Mouse (Mus musculus) hindbrain, embryonic 13.5 days (tissue): ENCODE results near the gene Hpcal1. TPM values are rescaled to one million over a fixed set of nuclear protein-coding genes. Genes with fewer than 3 reads are reported as not detected.

Source experiments
- ATAC-seq: fragments of 200-750 bp; cut with Nextera tagmentation; 2 replicates; pipeline ENCODE4 v1.8.0; 2017; ENCODE audit warnings: moderate TSS enrichment; ENCODE audit not compliant: low FRiP score
- H3K27ac ChIP-seq: fragments of 300-500 bp; sonication (generic); 2 replicates; pipeline ENCODE4 v1.5.1; 2015; ENCODE audit warnings: inconsistent platforms, mild to moderate bottlenecking, moderate library complexity
- H3K27me3 ChIP-seq: fragments of 300-500 bp; sonication (generic); 2 replicates; pipeline ENCODE4 v1.6.1; 2015; ENCODE audit warnings: mild to moderate bottlenecking, inconsistent platforms
- H3K36me3 ChIP-seq: fragments of 300-500 bp; sonication (generic); 2 replicates; pipeline ENCODE4 v1.6.1; 2015; ENCODE audit warnings: mild to moderate bottlenecking, inconsistent platforms
- H3K4me1 ChIP-seq: fragments of 300-500 bp; sonication (generic); replicated peaks from 2 replicates; pipeline ENCODE4 v1.6.1; 2015; ENCODE audit warnings: inconsistent platforms
- H3K4me2 ChIP-seq: fragments of 300-500 bp; sonication (generic); 2 replicates; pipeline ENCODE4 v1.6.1; 2015; ENCODE audit warnings: inconsistent platforms, mild to moderate bottlenecking, moderate library complexity
- H3K4me3 ChIP-seq: fragments of 300-500 bp; sonication (generic); 2 replicates; pipeline ENCODE4 v1.5.1; 2015; ENCODE audit warnings: mild to moderate bottlenecking, inconsistent platforms
- H3K9ac ChIP-seq: fragments of 300-500 bp; sonication (generic); 2 replicates; pipeline ENCODE4 v1.6.1; 2015; ENCODE audit warnings: mild to moderate bottlenecking, inconsistent platforms
- H3K9me3 ChIP-seq: fragments of 300-500 bp; sonication (generic); 2 replicates; pipeline ENCODE4 v1.6.1; 2016; ENCODE audit warnings: inconsistent platforms
- WGBS: fragments of 180-500 bp; shearing (Covaris S2); methylation state at CpG from one replicate; pipeline ENCODE4 v1.1.7; 2015; 5-methylcytosine and 5-hydroxymethylcytosine counted together
- polyA plus RNA-seq: library from polyadenylated mRNA; unstranded; fragments of >200 nt; fragmentation: Nextera tagmentation; extraction: Ambion mirVana; gene quantifications from 2 replicates; pipeline ENCODE4 v1.2.1, GENCODE M21; 2015

The Hpcal1 gene
- polyA plus RNA-seq, 1 experiment from 2014 or later = 79.9 TPM

DNA sequence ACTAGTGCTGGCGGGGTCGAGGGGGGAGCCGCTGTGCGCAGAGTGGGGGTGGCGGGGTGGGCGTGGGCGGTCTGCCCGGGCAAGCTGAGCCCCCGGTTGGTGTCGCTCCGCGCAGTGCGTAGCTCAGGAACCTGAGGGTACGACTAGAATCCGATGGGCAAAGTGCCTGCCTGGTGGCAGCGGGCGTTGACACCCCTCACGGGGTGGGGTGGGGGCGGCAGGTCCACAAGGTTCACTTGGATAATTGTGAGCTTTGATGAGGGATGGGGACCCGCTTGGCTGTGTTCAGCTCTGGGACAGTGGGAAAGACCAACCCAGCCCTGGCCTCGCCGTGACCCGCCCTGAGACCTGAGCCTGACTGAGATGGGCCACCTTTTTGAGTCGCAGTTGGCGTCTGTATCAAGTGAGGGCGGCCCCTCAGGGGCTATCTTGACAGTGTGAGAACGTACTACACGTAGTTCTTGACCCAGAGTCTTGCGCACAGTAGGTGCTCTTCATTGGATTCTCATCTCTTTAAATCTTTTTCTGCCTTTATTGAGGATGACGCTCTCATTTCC, 742 bp downstream of the Hpcal1 start:
- WGBS = under 1% methylated on average over 30 of the region's 30 CpGs
- Histone ChIP-seq H3K27ac (peak overlapping the region; percentile 20), H3K9ac (peak overlapping the region; percentile 79), H3K27me3 (0 out of 2 replicates have a peak, but pooled peaks cover 7% of the 10 kb centered on the region), H3K4me1 (peaks cover 37% of the 10 kb centered on the region), H3K9me3 (no peaks in the 10 kb centered on the region), H3K4me2 (peak overlapping the region; percentile 97), H3K4me3 (peak overlapping the region; percentile 58), H3K36me3 (no peaks in the 10 kb centered on the region)
- peak; percentile 58 for ATAC-seq

DNA sequence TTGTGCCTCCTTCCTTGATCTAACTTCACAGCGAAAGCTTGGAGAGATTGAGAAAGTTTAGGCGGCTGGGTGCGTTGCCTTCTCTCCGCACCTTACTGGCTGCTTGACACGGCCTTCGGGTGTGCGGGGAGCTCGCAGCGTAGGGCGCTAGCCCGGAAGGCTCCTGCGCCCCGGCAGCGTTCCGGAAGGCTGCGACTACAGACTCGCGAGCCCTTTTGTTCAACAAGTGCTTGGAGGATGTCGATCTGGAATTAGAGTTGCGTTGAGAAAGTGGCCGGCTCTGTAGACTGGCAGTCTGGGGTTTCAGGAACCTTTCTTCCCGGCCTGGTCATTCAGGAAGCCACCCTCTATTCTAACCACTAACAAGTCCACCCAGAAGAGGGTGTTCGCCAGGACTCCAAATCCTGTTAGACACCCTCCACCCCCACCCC, 1.2 kb downstream of the Hpcal1 start:
- H3K4me3 ChIP-seq = peak overlapping the region; percentile 58
- 0 out of 2 replicates have a peak, but pooled peaks cover 7% of the 10 kb centered on the region for H3K27me3 ChIP-seq
- peak overlapping the region; percentile 97 for H3K4me2 ChIP-seq
- H3K27ac ChIP-seq = no peak overlapping the region
- no peaks in the 10 kb centered on the region for H3K9me3 ChIP-seq
- under 1% methylated on average over 23 of the region's 23 CpGs for WGBS
- H3K36me3 ChIP-seq = no peaks in the 10 kb centered on the region
- ATAC-seq = no peak
- H3K9ac ChIP-seq = peak overlapping the region; percentile 79
- H3K4me1 ChIP-seq = peaks cover 37% of the 10 kb centered on the region

DNA sequence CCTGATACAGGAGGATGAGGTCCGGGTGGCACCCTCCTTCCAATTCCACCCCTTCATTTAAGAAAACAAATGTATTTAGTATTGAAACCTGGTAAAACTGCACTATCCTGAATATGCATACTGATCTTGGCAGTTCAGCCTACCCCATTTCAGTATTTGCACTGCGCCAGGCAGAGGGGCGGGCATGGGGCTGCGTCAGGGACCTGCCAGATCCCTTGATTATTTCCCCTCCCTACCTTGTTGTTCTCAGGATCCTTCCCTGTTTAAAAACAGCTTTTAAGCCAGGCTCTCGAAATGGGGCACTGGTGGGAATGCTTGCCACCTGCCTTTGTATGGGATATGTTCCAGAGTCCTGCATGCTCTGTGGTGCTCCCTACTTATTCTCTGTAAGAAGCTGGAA, 1.7 kb downstream of the Hpcal1 start:
- ATAC-seq = no peak

DNA sequence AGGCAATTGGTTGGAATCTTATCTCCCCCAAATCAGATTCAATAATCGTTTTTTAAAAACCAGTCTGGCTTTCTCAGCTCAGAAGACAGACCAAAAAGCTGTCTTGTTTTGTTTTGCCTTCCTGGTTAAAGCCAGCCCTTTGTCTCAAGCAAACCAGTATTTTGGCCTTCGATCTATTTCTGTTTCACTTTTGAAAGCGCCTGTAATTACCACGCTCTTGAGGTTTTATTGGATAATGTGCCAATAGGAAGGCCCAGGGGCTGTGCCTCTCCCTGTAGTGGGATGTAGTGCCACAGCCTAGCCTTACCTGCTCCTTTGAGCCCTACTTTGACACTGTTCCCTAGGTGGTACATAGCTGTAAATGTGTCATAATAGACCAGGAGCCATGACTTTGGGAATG, 2.3 kb downstream of the Hpcal1 start:
- Histone ChIP-seq H3K4me3 (peak overlapping the region; percentile 58; the same call in 1 of the 2 replicates), H3K4me1 (peaks cover 43% of the 10 kb centered on the region), H3K9ac (no peak overlapping the region), H3K4me2 (peak overlapping the region; percentile 97), H3K27ac (no peak overlapping the region), H3K36me3 (no peaks in the 10 kb centered on the region), H3K9me3 (no peaks in the 10 kb centered on the region), H3K27me3 (0 out of 2 replicates have a peak, but pooled peaks cover 7% of the 10 kb centered on the region)
- WGBS = 77% methylated on average over 4 of the region's 4 CpGs
- ATAC-seq = no peak

More for the DNA sequence above, 1.7 kb downstream of the Hpcal1 start:
- Histone ChIP-seq H3K36me3 (no peaks in the 10 kb centered on the region), H3K9ac (peak overlapping the region; percentile 79), H3K4me2 (peak overlapping the region; percentile 97), H3K27me3 (0 out of 2 replicates have a peak, but pooled peaks cover 7% of the 10 kb centered on the region), H3K27ac (no peak overlapping the region), H3K9me3 (no peaks in the 10 kb centered on the region), H3K4me3 (peak overlapping the region; percentile 58), H3K4me1 (peaks cover 39% of the 10 kb centered on the region)
- WGBS = 37% methylated on average over 5 of the region's 5 CpGs

GRCm38 (mm10) chr12:17694589-17695115, 4.0 kb downstream of the Hpcal1 start:
- Histone ChIP-seq H3K4me1 (peaks cover 59% of the 10 kb centered on the region), H3K9me3 (no peaks in the 10 kb centered on the region)
- 79% methylated on average over 1 of the region's 1 CpGs for WGBS

DNA sequence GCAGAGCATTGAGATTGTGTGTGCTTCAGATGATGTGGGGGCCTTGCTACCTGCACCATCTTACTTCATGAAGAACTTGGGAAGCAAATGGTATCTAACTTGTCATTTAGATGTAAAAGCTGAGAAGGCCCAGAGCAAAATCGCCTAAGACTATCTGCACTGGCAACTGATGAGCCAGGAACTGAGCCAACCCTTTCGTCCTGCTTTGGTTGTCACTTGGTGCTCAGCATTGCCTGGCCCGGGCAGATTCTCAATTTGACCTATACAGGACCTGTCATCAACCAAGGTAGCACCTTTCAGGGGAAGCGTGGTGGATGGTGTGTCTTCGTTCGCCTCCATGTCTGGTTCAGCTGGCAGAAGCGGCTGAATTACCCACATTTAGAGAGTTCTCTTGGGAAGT, 5.7 kb downstream of the Hpcal1 start:
- no peaks in the 10 kb centered on the region for H3K36me3 ChIP-seq
- 93% methylated on average over 7 of the region's 7 CpGs for WGBS
- no peaks in the 10 kb centered on the region for H3K9me3 ChIP-seq
- H3K27me3 ChIP-seq = 0 out of 2 replicates have a peak, but pooled peaks cover 7% of the 10 kb centered on the region
- no peak overlapping the region for H3K4me2 ChIP-seq
- H3K9ac ChIP-seq = no peak overlapping the region
- H3K4me3 ChIP-seq = no peak overlapping the region
- H3K27ac ChIP-seq = no peak overlapping the region
- no peak for ATAC-seq
- peaks cover 70% of the 10 kb centered on the region for H3K4me1 ChIP-seq

More at GRCm38 (mm10) chr12:17694589-17695115, 4.0 kb downstream of the Hpcal1 start:
- Histone ChIP-seq H3K4me3 (no peak overlapping the region), H3K27me3 (0 out of 2 replicates have a peak, but pooled peaks cover 7% of the 10 kb centered on the region), H3K9ac (no peak overlapping the region), H3K36me3 (no peaks in the 10 kb centered on the region), H3K4me2 (no peak overlapping the region), H3K27ac (no peak overlapping the region)
- no peak for ATAC-seq

- H3K4me1 ChIP-seq = peaks cover 55% of the 10 kb centered on the region
- no peak overlapping the region; the same call in 1 of the 2 replicates for H3K4me3 ChIP-seq
- WGBS = 26% methylated on average over 4 of the region's 4 CpGs
- H3K4me2 ChIP-seq = no peak overlapping the region
- H3K27me3 ChIP-seq = no peaks in the 10 kb centered on the region
- H3K27ac ChIP-seq = peak overlapping the region; percentile 58; the same call in 1 of the 2 replicates
- H3K36me3 ChIP-seq = no peaks in the 10 kb centered on the region
- H3K9me3 ChIP-seq = no peaks in the 10 kb centered on the region
- no peak for ATAC-seq
- no peak overlapping the region for H3K9ac ChIP-seq
Observed at GRCm38 (mm10) chr12:17698934-17699333, 8.3 kb downstream of the Hpcal1 start.

GRCm38 (mm10) chr12:17699480-17699879, 8.8 kb downstream of the Hpcal1 start:
- ATAC-seq = peak; percentile 76
- H3K27me3 ChIP-seq = no peaks in the 10 kb centered on the region
- peaks cover 51% of the 10 kb centered on the region for H3K4me1 ChIP-seq
- no peak overlapping the region for H3K4me3 ChIP-seq
- 50% methylated on average over 1 of the region's 1 CpGs for WGBS
- no peak overlapping the region for H3K4me2 ChIP-seq
- H3K9me3 ChIP-seq = no peaks in the 10 kb centered on the region
- no peaks in the 10 kb centered on the region for H3K36me3 ChIP-seq
- no peak overlapping the region for H3K9ac ChIP-seq
- H3K27ac ChIP-seq = peak overlapping the region; percentile 64

GRCm38 (mm10) chr12:17701131-17701720, 10.6 kb downstream of the Hpcal1 start:
- H3K9me3 ChIP-seq = no peaks in the 10 kb centered on the region
- no peak overlapping the region for H3K9ac ChIP-seq
- no peaks in the 10 kb centered on the region for H3K36me3 ChIP-seq
- H3K27me3 ChIP-seq = no peaks in the 10 kb centered on the region
- no peak for ATAC-seq
- H3K4me2 ChIP-seq = no peak overlapping the region
- 62% methylated on average over 5 of the region's 5 CpGs for WGBS
- H3K4me3 ChIP-seq = no peak overlapping the region
- peaks cover 48% of the 10 kb centered on the region for H3K4me1 ChIP-seq
- H3K27ac ChIP-seq = no peak overlapping the region

GRCm38 (mm10) chr12:17701795-17702194, 11.1 kb downstream of the Hpcal1 start:
- Histone ChIP-seq H3K4me1 (peaks cover 48% of the 10 kb centered on the region), H3K27ac (no peak overlapping the region), H3K36me3 (no peaks in the 10 kb centered on the region), H3K27me3 (no peaks in the 10 kb centered on the region), H3K9me3 (no peaks in the 10 kb centered on the region), H3K4me2 (no peak overlapping the region), H3K9ac (no peak overlapping the region), H3K4me3 (no peak overlapping the region)
- no peak for ATAC-seq
- WGBS = 62% methylated on average over 2 of the region's 2 CpGs

GRCm38 (mm10) chr12:17702257-17702943, 11.7 kb downstream of the Hpcal1 start:
- 71% methylated on average over 9 of the region's 9 CpGs for WGBS
- Histone ChIP-seq H3K27ac (peak overlapping the region; percentile 44; the same call in 1 of the 2 replicates), H3K9me3 (no peaks in the 10 kb centered on the region), H3K36me3 (no peaks in the 10 kb centered on the region), H3K4me1 (peaks cover 45% of the 10 kb centered on the region), H3K4me2 (no peak overlapping the region), H3K9ac (no peak overlapping the region), H3K27me3 (no peaks in the 10 kb centered on the region), H3K4me3 (no peak overlapping the region)
- no peak for ATAC-seq

DNA sequence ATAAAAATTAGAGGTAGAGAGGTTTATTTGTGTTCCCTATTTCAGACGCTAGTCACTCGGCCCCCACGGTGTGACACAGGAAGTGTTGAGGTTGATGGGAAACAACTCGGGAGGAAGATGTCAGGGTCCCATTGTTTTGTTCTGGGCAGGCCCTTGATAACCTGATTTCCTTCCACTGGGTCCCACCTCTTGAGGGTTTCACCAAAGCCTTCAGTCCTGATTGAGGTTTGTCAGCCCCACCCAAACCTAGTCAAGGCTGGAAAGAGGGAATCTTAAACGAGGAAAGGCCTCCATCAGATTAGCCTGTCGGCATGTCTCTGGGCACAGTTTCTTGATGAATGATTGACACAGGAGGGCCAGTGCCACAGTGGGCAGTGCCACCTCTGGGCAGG, 12.3 kb downstream of the Hpcal1 start:
- no peaks in the 10 kb centered on the region for H3K36me3 ChIP-seq
- ATAC-seq = no peak

More for the DNA sequence above, 12.3 kb downstream of the Hpcal1 start:
- H3K4me3 ChIP-seq = no peak overlapping the region
- H3K9ac ChIP-seq = no peak overlapping the region
- no peak overlapping the region for H3K4me2 ChIP-seq
- no peaks in the 10 kb centered on the region for H3K27me3 ChIP-seq
- H3K9me3 ChIP-seq = no peaks in the 10 kb centered on the region
- WGBS = 84% methylated on average over 6 of the region's 6 CpGs
- no peak overlapping the region for H3K27ac ChIP-seq
- H3K4me1 ChIP-seq = peaks cover 41% of the 10 kb centered on the region
